Mouse (Mus musculus): Measurements from ENCODE around the gene Dnajc6. TPM values are rescaled to one million over a fixed set of nuclear protein-coding genes. Genes with fewer than 3 reads are reported as not detected.

The Dnajc6 gene
- total RNA-seq, 2 experiments from 2014 or later, result 0.08 to 0.28 TPM

DNA sequence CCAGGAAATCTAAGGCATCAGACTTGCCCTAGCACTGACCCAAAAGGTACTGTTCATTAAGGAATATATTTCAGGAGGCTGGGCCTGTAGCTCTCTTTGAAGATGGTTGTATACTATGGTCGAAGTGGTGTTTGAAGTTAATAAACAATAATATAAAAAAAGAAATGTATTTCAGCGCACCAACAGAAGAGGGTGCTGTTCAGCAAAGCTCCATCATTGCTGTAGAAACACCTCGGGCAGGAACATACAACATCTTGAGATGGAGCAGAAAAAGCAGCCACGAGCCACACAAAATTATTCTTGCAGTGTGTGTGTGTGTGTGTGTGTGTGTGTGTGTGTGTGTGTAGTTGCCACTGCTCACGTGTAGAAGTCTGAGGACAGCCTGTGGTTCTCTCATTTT, 25.9 kb upstream of the Dnajc6 start:
- no peak for DNase-seq
- no peak overlapping the region for H3K27ac ChIP-seq
- peak; percentile 61 for TF ChIP-seq CTCF (IDR thresholded peaks at IDR 0.05)
- intact Hi-C loops (cut with DNase I), result loop anchor here (5.0 kb wide), 2 partner anchors 177 to 197 kb away; partner anchors contain the start of gene Leprot
- H3K4me3 ChIP-seq, result no peak overlapping the region

DNA sequence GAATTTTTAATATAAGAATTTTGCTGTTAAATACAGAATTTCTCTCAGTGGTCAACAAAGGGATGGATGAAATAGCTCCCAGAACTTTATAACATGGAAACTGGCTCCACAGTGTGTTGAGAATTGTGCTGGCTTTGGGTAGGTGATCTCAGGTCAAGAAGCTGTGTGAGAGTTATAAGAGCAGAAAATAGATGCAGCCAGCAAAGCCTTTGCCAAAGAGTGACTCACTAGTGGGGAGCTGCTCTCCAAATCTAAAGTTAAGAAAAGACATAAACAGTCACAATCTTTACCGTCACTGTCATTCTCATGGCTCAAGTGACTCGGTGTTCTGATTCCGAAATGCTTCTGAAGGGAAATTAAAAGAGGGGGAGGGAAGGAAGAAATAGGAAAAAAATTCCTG, 23.7 kb upstream of the Dnajc6 start:
- Histone ChIP-seq H3K27ac (0 out of 2 replicates have a peak overlapping the region, but pooled peaks have one; percentile 3), H3K4me3 (no peak overlapping the region)
- intact Hi-C loops (cut with DNase I), result loop anchor here (5.0 kb wide), 2 partner anchors 175 to 195 kb away; partner anchors contain the start of gene Leprot
- TF ChIP-seq CTCF (IDR thresholded peaks at IDR 0.05), result no peak
- DNase-seq, result peak; percentile 28

- intact Hi-C loops (cut with DNase I), result no loop called here
- no peak for DNase-seq
- Histone ChIP-seq H3K27ac (no peak overlapping the region), H3K4me3 (no peak overlapping the region)
- TF ChIP-seq CTCF (IDR thresholded peaks at IDR 0.05), result no peak
Measured at GRCm38 (mm10) chr4:101490320-101490917, 6.0 kb upstream of the Dnajc6 start.

- TF ChIP-seq CTCF (IDR thresholded peaks at IDR 0.05), result no peak
- intact Hi-C loops (cut with DNase I), result no loop called here
- no peak for DNase-seq
- Histone ChIP-seq H3K27ac (no peak overlapping the region), H3K4me3 (no peak overlapping the region)
Measured at GRCm38 (mm10) chr4:101491704-101492103, 4.7 kb upstream of the Dnajc6 start.

GRCm38 (mm10) chr4:101493611-101494197, 2.7 kb upstream of the Dnajc6 start:
- Histone ChIP-seq H3K27ac (no peak overlapping the region), H3K4me3 (no peak overlapping the region)
- TF ChIP-seq CTCF (IDR thresholded peaks at IDR 0.05), result no peak
- no peak for DNase-seq
- intact Hi-C loops (cut with DNase I), result no loop called here

GRCm38 (mm10) chr4:101496188-101496533, 287 bp upstream of the Dnajc6 start:
- intact Hi-C loops (cut with DNase I), result no loop called here
- Histone ChIP-seq H3K4me3 (peak overlapping the region; percentile 71), H3K27ac (no peak overlapping the region)
- TF ChIP-seq CTCF (IDR thresholded peaks at IDR 0.05), result no peak
- no peak for DNase-seq

GRCm38 (mm10) chr4:101497336-101497735, 888 bp downstream of the Dnajc6 start:
- intact Hi-C loops (cut with DNase I), result no loop called here
- H3K4me3 ChIP-seq, result peak overlapping the region; percentile 71

DNA sequence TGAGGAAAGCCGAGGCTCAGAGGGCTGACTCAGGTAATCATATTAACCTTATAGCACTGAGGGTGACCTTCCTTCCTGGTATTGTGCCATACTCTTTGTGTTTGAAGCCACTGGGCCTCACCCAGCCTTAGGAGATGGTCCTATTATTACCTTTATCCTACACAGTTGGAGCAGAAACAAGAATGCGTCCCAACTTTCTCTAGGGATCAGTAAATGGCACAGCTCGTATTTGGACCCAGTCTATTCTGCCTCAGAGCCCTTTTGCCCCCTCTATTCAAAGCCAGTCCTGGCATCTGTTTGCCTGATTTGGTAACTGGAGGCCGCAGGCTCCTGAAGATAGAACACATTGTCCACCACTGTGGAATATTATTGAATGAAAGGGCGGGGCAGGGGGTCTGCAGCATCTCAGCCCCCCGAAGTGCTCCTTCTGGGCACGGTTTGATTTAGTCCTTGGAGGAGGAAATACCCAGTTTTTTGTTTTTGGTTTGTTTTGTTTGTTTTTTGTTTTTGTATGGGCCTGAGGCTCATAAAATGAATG, 8.1 kb downstream of the Dnajc6 start:
- no peak overlapping the region for H3K4me3 ChIP-seq
- no peak for DNase-seq
- no peak overlapping the region for H3K27ac ChIP-seq
- TF ChIP-seq CTCF (IDR thresholded peaks at IDR 0.05), result no peak
- intact Hi-C loops (cut with DNase I), result no loop called here

More at GRCm38 (mm10) chr4:101497336-101497735, 888 bp downstream of the Dnajc6 start:
- H3K27ac ChIP-seq, result no peak overlapping the region
- TF ChIP-seq CTCF (IDR thresholded peaks at IDR 0.05), result no peak
- DNase-seq, result peak; percentile 35

DNA sequence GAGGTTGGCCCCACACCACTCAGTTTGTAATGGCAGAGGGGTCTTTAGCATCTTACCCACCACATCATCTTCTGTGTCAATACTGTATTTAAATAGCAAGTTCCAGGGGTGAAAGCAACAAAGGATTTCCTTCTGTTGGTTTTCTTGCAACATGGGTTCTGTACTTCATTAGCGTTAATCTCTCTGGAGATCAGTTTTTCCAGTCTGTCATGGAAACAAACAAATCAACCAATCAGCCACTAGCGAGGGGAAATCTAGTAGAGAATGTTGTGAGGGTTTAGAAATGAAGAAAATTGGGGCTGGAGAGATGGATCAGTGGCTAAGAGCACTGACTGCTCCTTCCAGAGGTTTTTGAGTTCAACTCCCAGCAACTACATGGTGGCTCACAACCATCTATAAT, 9.5 kb downstream of the Dnajc6 start:
- Histone ChIP-seq H3K4me3 (no peak overlapping the region), H3K27ac (no peak overlapping the region)
- no peak for DNase-seq
- no peak for TF ChIP-seq CTCF (IDR thresholded peaks at IDR 0.05)
- intact Hi-C loops (cut with DNase I), result no loop called here

- intact Hi-C loops (cut with DNase I), result no loop called here
- no peak overlapping the region for H3K27ac ChIP-seq
- no peak for TF ChIP-seq CTCF (IDR thresholded peaks at IDR 0.05)
- no peak overlapping the region for H3K4me3 ChIP-seq
- DNase-seq, result no peak
Measured at GRCm38 (mm10) chr4:101506372-101506771, 9.9 kb downstream of the Dnajc6 start.

DNA sequence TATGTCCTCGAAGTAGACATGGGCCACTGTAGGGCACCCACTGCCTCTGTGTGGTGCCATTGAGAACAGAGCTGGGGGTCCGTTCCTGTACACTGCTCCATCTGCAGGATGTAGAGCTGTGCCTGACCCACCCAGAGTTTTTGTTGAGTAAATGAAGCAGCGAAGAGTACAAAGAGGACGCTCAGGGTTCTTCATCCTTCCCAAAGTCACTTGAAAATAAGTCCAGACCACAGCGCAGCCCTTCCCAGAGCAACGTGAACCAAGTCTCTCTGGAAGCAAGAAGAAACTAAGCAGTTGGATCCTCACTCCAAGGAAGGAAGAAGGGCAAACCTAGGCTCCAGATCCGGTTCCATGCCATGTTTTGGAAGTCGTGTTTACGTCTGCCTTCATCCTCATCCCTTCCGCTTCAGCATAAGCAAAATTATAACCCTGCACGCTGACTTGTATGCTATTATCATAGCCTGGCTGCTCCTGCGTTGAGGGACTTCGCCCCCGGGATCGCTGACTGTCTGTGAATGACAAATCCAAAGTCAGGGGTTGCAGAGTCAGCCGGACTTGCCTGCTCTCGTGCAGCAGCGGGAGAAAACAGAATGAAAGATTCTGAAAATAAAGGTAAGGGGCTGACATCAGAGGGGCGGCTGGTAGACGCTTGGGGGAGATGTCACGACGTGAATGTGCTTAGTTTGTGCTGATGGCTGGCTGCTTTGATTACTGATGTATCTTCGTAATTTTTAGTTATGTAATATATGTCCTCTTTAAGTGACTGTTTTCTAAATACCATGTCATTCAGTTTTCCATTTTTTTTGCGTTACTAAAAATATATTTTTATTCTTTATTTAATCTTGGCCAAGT, 11.3 kb downstream of the Dnajc6 start:
- intact Hi-C loops (cut with DNase I), result no loop called here
- Histone ChIP-seq H3K27ac (no peak overlapping the region), H3K4me3 (peak overlapping the region; percentile 68)
- TF ChIP-seq CTCF (IDR thresholded peaks at IDR 0.05), result no peak
- DNase-seq, result peak; percentile 16

- H3K4me3 ChIP-seq, result peak overlapping the region; percentile 68
- no peak for DNase-seq
- TF ChIP-seq CTCF (IDR thresholded peaks at IDR 0.05), result no peak
- intact Hi-C loops (cut with DNase I), result no loop called here
- H3K27ac ChIP-seq, result no peak overlapping the region
Measured at GRCm38 (mm10) chr4:101508431-101508830, 12.0 kb downstream of the Dnajc6 start.
